Mouse (Mus musculus): ENCODE results near the gene Slc16a14. TPM values are rescaled to one million over a fixed set of nuclear protein-coding genes. Genes with fewer than 3 reads are reported as not detected.

Gene Slc16a14
- 0.19 and 0.52 TPM in 2 replicates for polyA plus RNA-seq (2012; rRNA removed; ENCODE audit: low replicate concordance)

GRCm38 (mm10) chr1:84934503-84935333, at the start of gene Slc16a14:
TSS of gene Slc16a14 (minus strand) at chr1:84935134.

Other genes starting within 250 kb of the Slc16a14 start
- 0.13 and 0.32 TPM in 2 replicates for gene Dner, start 238.9 kb downstream of the Slc16a14 start, polyA plus RNA-seq (2012; rRNA removed; ENCODE audit: low replicate concordance)
- gene Fbxo36, start 95.3 kb downstream of the Slc16a14 start, polyA plus RNA-seq (2012; rRNA removed; ENCODE audit: low replicate concordance): 5.7 and 10.2 TPM in 2 replicates
- 13.8 and 38.3 TPM in 2 replicates for gene Trip12, start 94.6 kb downstream of the Slc16a14 start, polyA plus RNA-seq (2012; rRNA removed; ENCODE audit: low replicate concordance)
- 0.85 TPM in 1 of 2 replicates, not detected in the other for gene Gm10553, start 165.0 kb upstream of the Slc16a14 start, polyA plus RNA-seq (2012; rRNA removed; ENCODE audit: low replicate concordance)
- 0.41 and 0.46 TPM in 2 replicates for gene A530032D15Rik, start 174.7 kb upstream of the Slc16a14 start, polyA plus RNA-seq (2012; rRNA removed; ENCODE audit: low replicate concordance)

Measured in mammary gland, adult 2 months (tissue).